Comparison of ENCODE assay signal across 8 mouse cellular contexts in genomic region chr13:67754333-67755306, GRCm38 (mm10). TPM values are rescaled to one million over a fixed set of nuclear protein-coding genes. Genes with fewer than 3 reads are reported as not detected.
DNase-seq lines count a peak whose midpoint lies in the region; ATAC-seq and TF ChIP-seq lines count a peak whose summit lies in the region.

Gene Zfp85 (minus strand): TSS chr13:67755228.

- WGBS in heart, embryonic 11.5 days (ENCODE audit: insufficient replicate concordance), result 7% methylated on average over 24 of the region's 24 CpGs
- WGBS in kidney, embryonic 16.5 days, result 5% methylated on average over 24 of the region's 24 CpGs

- TF ChIP-seq CTCF in brain, embryonic 14.5 days (IDR thresholded peaks at IDR 0.05; ENCODE audit: borderline replicate concordance, extremely low read depth, insufficient read depth, insufficient read length), result no peak

- no peaks in the 10 kb centered on the region for H3K9me3 ChIP-seq in erythroblast, embryonic 14.5 days (ENCODE audit: control insufficient read depth, low read length)
- H3K9me3 ChIP-seq in heart, embryonic 11.5 days (replicated peaks; ENCODE audit: control insufficient read depth, low read length), result no peaks in the 10 kb centered on the region
- no peaks in the 10 kb centered on the region for H3K9me3 ChIP-seq in kidney, embryonic 16.5 days (ENCODE audit: low read length)

- ATAC-seq in heart, embryonic 11.5 days (replicated peaks; ENCODE audit: insufficient number of reproducible peaks, low FRiP score, low TSS enrichment), result peak; percentile 92
- ATAC-seq in kidney, embryonic 16.5 days (ENCODE audit: low FRiP score, low TSS enrichment), result peak; percentile 96
- ATAC-seq in monocyte, adult 5-6 weeks (replicated peaks; ENCODE audit: insufficient number of reproducible peaks, low FRiP score, low TSS enrichment, poor library complexity, severe bottlenecking), result peak; percentile 87

- DNase-seq in CD4-positive helper T cell, adult 2 months (ENCODE audit: low read depth, low spot score), result peak; percentile 81
- DNase-seq in brain, embryonic 14.5 days (ENCODE audit: low read depth), result peak; percentile 90
- peak; percentile 69 for DNase-seq in liver
- peak; percentile 40 to 50 for DNase-seq in spleen, postnatal 36 days (ENCODE audit: low spot score in 2 of 2)

- H3K4me1 ChIP-seq in erythroblast, embryonic 14.5 days (ENCODE audit: control insufficient read depth), result peaks cover 3% of the 10 kb centered on the region
- no peaks in the 10 kb centered on the region for H3K4me1 ChIP-seq in heart, embryonic 11.5 days (ENCODE audit: control insufficient read depth, insufficient read depth, low read length)
- H3K4me1 ChIP-seq in kidney, embryonic 16.5 days (ENCODE audit: insufficient read depth, low read length), result peaks cover 4% of the 10 kb centered on the region; the same call in 1 of the 2 replicates

- peak within 1 kb of the TSS; percentile 67 for H3K4me2 ChIP-seq in heart, embryonic 11.5 days
- H3K4me2 ChIP-seq in kidney, embryonic 16.5 days (replicated peaks; ENCODE audit: low read depth, low read length), result peak within 1 kb of the TSS; percentile 57

- peak within 1 kb of the TSS; percentile 64 for H3K4me3 ChIP-seq in erythroblast, embryonic 14.5 days (replicated peaks)
- H3K4me3 ChIP-seq in heart, embryonic 11.5 days (ENCODE audit: low read depth, low read length), result peak within 1 kb of the TSS; percentile 77
- H3K4me3 ChIP-seq in kidney, embryonic 16.5 days (ENCODE audit: low read length), result peak within 1 kb of the TSS; percentile 59

- no peaks in the 10 kb centered on the region for H3K27me3 ChIP-seq in erythroblast, embryonic 14.5 days (ENCODE audit: control insufficient read depth)
- H3K27me3 ChIP-seq in heart, embryonic 11.5 days (ENCODE audit: control insufficient read depth, insufficient read depth, low read length), result no peaks in the 10 kb centered on the region
- no peaks in the 10 kb centered on the region for H3K27me3 ChIP-seq in kidney, embryonic 16.5 days (ENCODE audit: insufficient read depth, low read length)

- H3K9ac ChIP-seq in heart, embryonic 11.5 days (ENCODE audit: low read depth, low read length), result peak within 1 kb of the TSS; percentile 78
- peak within 1 kb of the TSS; percentile 58 for H3K9ac ChIP-seq in kidney, embryonic 16.5 days (replicated peaks; ENCODE audit: low read length)

- H3K36me3 ChIP-seq in erythroblast, embryonic 14.5 days (ENCODE audit: control insufficient read depth), result peaks cover 3% of the 10 kb centered on the region
- H3K36me3 ChIP-seq in heart, embryonic 11.5 days (ENCODE audit: control insufficient read depth, insufficient read depth, low read length), result no peaks in the 10 kb centered on the region
- peaks cover 5% of the 10 kb centered on the region for H3K36me3 ChIP-seq in kidney, embryonic 16.5 days (ENCODE audit: insufficient read depth, low read length)

- peak within 1 kb of the TSS; percentile 68 for H3K27ac ChIP-seq in heart, embryonic 11.5 days (ENCODE audit: low read depth, low read length)
- H3K27ac ChIP-seq in kidney, embryonic 16.5 days (ENCODE audit: low read length), result peak within 1 kb of the TSS; percentile 74

- TF ChIP-seq POLR2A in brain, embryonic 14.5 days (IDR thresholded peaks at IDR 0.05; ENCODE audit: borderline replicate concordance, extremely low read depth, insufficient read depth, insufficient read length, poor library complexity, severe bottlenecking), result no peak

RNA-seq across cellular contexts. Expression of gene Zfp85, which starts in this region (rescaled TPM):
- 4.4 and 4.6 TPM in 2 replicates for polyA plus RNA-seq in brain, embryonic 14.5 days (2012; rRNA removed)
- not detected in 2 replicates for polyA plus RNA-seq in erythroblast, embryonic 14.5 days (2012)
- polyA plus RNA-seq in heart, embryonic 11.5 days (2014; fragmentation: Nextera tagmentation; extraction: Ambion mirVana), result 3.6 and 4.7 TPM in 2 replicates
- polyA plus RNA-seq in kidney, embryonic 16.5 days (2015; fragmentation: Nextera tagmentation; extraction: Ambion mirVana), result 6.3 and 6.4 TPM in 2 replicates
- total RNA-seq in monocyte, adult 5-6 weeks (2017), result 6.6 to 8.8 TPM (median 8.6 TPM) in 3 replicates

Comparison
In these comparisons a context has a peak if more than half of its experiments do, and no peak if none do; other contexts are left out.
1. Peak in every context shown above with its lines: DNase-seq, ATAC-seq, H3K4me3 ChIP-seq and H3K27ac ChIP-seq.